Mouse (Mus musculus): ENCODE measurements at regions not wholly inside any gene's neighbourhood (a gene's known extent, or its start where the extent isn't known, plus 50 kb on each side); places are given as distances from the start of the nearest gene placed in this dataset.

DNA sequence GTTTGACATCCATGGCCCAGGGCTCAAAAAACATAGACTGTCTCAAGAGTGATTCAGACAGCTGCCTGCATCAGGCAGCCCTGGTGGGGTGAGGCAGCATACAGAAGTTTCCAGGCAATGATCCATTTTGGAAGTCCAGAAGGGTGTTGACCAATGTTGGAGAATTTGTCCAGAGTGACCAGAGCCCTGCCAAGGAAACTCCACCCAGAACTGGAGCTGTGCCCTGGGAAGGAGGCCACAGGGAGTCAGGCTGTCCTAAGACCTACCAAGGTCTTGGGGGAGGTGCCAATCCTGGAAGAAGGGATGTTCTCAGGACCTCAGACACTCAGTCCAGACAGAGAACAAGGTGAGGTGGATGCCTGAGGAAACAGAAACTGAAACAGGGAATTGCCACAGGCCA is 105.2 kb upstream of the Cops8 start:
- TF ChIP-seq POLR2A (IDR thresholded peaks at IDR 0.05; ENCODE audit: borderline replicate concordance, extremely low read depth, insufficient read depth, insufficient read length, poor library complexity, severe bottlenecking): no peak
- TF ChIP-seq CTCF (IDR thresholded peaks at IDR 0.05; ENCODE audit: borderline replicate concordance, extremely low read depth, insufficient read depth, insufficient read length): no peak
- DNase-seq (ENCODE audit: low read depth): no peak

DNA sequence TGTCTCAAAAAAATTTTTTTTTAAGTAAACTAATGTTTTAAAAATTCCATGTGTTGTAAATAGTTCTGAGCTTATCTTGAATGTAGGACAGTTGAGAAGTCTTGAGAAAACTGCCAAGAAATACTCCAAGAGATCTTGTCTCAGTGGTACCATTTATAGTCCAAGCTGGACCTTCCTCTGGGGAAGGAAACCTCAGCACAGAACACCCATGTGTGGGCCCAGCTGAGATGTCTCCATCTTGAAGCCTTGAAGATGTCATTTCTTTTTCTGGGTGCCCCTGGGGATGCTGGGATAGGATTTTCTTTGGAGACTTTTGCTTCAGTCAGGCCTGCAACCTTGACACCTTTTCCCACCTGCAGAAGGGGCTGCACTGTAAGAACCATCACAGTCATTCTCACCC is 101.4 kb upstream of the Cops8 start:
- no peak for DNase-seq (ENCODE audit: low read depth)
- TF ChIP-seq POLR2A (IDR thresholded peaks at IDR 0.05; ENCODE audit: borderline replicate concordance, extremely low read depth, insufficient read depth, insufficient read length, poor library complexity, severe bottlenecking) (no peak), CTCF (IDR thresholded peaks at IDR 0.05; ENCODE audit: borderline replicate concordance, extremely low read depth, insufficient read depth, insufficient read length) (no peak)

DNA sequence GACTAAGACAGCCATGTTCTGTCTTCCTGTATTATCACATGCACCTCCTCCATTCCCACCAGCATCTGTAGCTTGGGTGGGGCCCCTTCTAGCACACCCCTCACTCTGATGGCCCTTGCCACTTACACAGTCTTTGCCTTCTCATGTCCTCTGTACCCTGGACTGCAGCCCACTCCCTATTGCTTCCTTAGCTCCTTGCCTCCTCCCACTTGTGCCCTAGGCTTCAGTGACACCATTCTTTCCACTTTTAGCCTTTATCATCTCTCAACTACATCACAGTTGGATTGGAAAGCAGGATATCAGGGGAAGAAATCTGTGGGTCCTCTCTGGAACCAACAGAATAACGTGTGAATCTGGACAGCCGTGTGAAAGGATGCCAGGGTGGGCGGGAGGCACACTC is 100.4 kb upstream of the Cops8 start:
- TF ChIP-seq CTCF (IDR thresholded peaks at IDR 0.05; ENCODE audit: borderline replicate concordance, extremely low read depth, insufficient read depth, insufficient read length) (no peak), POLR2A (IDR thresholded peaks at IDR 0.05; ENCODE audit: borderline replicate concordance, extremely low read depth, insufficient read depth, insufficient read length, poor library complexity, severe bottlenecking) (no peak)
- DNase-seq (ENCODE audit: low read depth): no peak

DNA sequence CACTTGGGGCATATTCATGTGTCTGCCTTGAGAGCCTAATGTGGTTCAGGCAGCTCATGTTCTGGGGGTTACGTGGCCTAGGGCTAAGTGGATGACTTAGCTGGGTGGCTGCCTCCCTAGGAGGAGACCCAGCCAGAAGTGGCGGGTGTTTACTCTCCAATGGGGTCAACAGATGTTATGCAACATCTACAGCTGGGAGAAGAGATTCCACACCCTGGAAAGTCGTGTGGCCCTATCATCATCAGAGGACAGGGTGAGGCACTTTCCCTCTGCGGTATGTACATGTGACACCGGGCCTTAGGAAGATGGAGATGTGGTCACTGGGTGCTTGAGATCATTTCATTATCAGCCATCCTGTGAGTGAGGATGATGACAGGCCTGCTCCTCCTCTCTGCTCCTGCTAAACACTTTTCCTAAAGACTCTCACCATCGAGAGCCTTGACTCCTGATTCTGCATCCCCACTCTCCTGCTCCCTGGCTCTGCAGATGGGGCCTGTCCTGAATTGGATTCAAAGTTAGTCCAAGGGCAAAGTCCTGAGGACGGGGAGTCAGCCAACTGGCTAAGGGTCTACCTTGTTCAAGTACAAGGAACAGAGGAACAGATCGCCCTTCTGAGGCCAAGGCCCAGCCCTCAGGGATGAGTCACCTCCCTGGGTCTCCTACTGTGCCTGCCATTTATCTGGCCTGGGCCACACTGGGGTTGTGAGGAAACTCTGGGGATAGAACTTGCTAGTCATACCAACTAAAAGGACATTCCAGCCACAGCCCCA is 99.8 kb upstream of the Cops8 start:
- TF ChIP-seq CTCF (IDR thresholded peaks at IDR 0.05; ENCODE audit: borderline replicate concordance, extremely low read depth, insufficient read depth, insufficient read length): no peak
- no peak for TF ChIP-seq POLR2A (IDR thresholded peaks at IDR 0.05; ENCODE audit: borderline replicate concordance, extremely low read depth, insufficient read depth, insufficient read length, poor library complexity, severe bottlenecking)
- no peak for DNase-seq (ENCODE audit: low read depth)

DNA sequence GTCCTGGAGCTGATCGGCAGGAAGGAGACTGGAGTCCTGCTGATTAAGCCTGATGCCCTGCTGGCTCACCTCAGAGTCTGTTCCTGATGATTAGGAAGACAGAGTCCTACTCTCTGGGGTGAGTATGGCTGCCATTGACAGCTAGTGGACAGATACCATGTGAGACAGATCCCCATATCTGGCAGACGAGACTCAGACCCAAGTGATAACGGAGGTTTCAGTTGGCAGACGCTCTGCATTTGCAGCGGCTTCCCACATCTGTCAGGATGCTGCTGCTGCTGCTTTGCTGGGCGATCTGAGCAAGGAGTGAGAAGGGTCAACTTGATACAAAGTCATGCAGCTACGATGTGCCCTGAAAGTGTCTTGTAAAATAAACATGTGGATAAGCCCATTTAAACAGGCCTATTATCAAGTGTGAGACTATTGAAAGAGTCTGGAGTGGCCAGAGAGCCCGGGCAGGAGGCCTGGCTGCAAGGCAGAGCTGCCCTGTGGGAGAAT is 98.1 kb upstream of the Cops8 start:
- DNase-seq (ENCODE audit: low read depth): no peak
- no peak for TF ChIP-seq CTCF (IDR thresholded peaks at IDR 0.05; ENCODE audit: borderline replicate concordance, extremely low read depth, insufficient read depth, insufficient read length)

DNA sequence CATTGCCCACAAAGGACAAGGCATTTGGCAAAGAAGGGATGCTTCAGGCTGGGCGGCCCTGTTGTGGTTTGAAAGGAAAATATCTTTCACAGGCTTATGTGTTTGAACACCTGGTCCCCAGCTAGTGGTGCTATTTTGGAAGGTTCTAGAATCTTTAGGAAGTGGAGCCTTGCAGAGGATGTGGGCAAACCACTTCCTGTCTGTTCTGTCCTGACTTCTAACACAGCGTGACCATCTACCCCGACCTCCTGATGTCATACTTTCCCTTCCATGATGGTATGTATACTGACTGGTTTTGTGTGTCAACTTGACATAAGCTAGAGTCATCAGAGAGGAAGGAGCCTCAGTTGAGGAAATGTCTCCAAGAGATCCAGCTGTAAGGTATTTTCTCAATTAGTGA is 97.2 kb upstream of the Cops8 start:
- no peak for DNase-seq (ENCODE audit: low read depth)
- TF ChIP-seq CTCF (IDR thresholded peaks at IDR 0.05; ENCODE audit: borderline replicate concordance, extremely low read depth, insufficient read depth, insufficient read length) (no peak), POLR2A (IDR thresholded peaks at IDR 0.05; ENCODE audit: borderline replicate concordance, extremely low read depth, insufficient read depth, insufficient read length, poor library complexity, severe bottlenecking) (no peak)

DNA sequence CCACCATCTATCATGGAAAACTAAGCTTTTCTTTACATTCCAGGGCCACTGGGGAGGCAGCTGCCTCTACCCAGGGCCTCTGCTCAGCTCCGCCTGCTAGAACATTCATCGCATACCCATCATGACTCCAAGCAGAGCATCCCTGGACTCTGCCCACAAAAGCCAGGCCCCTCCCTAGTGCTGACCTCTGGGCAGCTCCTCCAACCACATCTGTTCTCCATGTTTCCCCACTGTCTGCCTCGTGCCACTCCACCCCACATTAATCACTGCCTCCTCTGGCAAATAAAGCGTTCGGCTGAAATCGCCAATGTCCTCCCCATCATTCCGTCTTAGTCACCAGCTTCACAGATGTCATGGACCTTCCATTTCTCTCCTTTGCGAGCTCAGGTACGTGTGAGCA is 96.2 kb upstream of the Cops8 start:
- DNase-seq (ENCODE audit: low read depth): no peak

DNA sequence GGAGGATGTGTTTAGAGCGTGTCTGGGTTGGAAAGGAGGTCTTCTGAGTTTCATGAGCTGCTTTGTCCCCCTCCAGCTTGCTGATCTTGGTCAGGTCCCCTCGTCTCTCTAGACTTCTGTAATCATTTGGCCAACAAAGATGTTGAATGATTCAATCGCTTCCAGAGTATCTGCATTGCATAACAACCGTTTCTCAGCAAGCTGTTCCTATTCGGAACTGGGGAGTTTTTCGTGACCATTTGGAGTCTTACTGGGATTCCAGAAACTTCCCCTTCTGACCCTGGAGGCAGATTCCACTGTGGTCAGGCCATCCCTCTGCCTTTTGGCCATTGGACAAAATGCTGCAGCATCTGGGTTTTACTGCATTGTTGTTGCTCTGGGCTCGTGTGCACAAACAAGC is 93.4 kb upstream of the Cops8 start:
- DNase-seq (ENCODE audit: low read depth): no peak
- no peak for TF ChIP-seq POLR2A (IDR thresholded peaks at IDR 0.05; ENCODE audit: borderline replicate concordance, extremely low read depth, insufficient read depth, insufficient read length, poor library complexity, severe bottlenecking)
- no peak for TF ChIP-seq CTCF (IDR thresholded peaks at IDR 0.05; ENCODE audit: borderline replicate concordance, extremely low read depth, insufficient read depth, insufficient read length)

More for the DNA sequence above, 96.2 kb upstream of the Cops8 start:
- TF ChIP-seq CTCF (IDR thresholded peaks at IDR 0.05; ENCODE audit: borderline replicate concordance, extremely low read depth, insufficient read depth, insufficient read length) (no peak), POLR2A (IDR thresholded peaks at IDR 0.05; ENCODE audit: borderline replicate concordance, extremely low read depth, insufficient read depth, insufficient read length, poor library complexity, severe bottlenecking) (no peak)

DNA sequence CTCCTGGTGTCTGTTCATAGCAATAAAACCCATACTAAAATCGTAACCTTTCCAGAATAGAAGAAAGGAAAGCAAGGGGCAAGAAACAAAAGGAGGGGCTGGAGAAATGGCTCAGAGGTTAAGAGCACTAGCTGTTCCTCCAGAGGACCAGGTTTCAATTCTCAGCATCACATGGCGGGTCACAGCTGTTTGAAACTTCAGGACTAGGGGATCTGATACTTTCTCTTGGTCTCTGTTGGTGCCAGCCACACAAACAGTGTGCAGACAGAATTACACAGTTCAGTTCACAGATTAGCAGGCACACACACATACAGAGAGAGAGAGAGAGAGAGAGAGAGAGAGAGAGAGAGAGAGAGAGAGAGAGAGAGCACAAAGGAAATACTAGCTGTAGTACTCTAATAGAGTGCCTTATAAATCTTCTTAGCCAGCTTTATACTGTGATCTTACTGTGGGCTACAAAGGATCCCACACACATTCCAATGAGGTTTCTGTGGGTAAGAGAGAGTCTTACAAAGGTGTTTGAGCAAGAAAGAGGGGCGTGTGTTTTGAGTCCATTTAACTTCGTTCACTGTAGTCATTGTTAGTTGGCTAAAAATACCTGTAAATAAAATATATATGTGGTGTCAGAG is 89.2 kb upstream of the Cops8 start:
- DNase-seq (ENCODE audit: low read depth): no peak

DNA sequence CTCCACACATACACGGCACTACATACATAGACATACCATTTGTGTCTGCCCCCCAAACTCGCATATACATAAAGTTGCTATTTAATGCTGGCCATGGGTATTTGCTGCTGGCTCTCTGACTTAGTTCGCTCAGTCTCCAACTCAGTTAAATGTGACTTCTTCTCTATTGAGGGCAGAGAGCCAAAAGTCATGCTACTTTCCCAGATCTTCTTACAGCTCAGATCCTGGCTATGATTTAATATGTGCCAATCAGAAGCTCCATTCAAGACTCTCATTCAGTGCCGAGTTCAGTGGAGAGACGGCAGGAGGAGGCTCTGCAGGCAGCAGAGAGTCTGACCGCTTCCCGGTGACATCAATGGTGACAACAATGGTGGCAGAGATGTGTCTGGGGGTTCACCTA is 88.6 kb upstream of the Cops8 start:
- TF ChIP-seq CTCF (IDR thresholded peaks at IDR 0.05; ENCODE audit: borderline replicate concordance, extremely low read depth, insufficient read depth, insufficient read length) (no peak), POLR2A (IDR thresholded peaks at IDR 0.05; ENCODE audit: borderline replicate concordance, extremely low read depth, insufficient read depth, insufficient read length, poor library complexity, severe bottlenecking) (no peak)
- no peak for DNase-seq (ENCODE audit: low read depth)

More for the DNA sequence above, 89.2 kb upstream of the Cops8 start:
- TF ChIP-seq POLR2A (IDR thresholded peaks at IDR 0.05; ENCODE audit: borderline replicate concordance, extremely low read depth, insufficient read depth, insufficient read length, poor library complexity, severe bottlenecking) (no peak), CTCF (IDR thresholded peaks at IDR 0.05; ENCODE audit: borderline replicate concordance, extremely low read depth, insufficient read depth, insufficient read length) (no peak)

DNA sequence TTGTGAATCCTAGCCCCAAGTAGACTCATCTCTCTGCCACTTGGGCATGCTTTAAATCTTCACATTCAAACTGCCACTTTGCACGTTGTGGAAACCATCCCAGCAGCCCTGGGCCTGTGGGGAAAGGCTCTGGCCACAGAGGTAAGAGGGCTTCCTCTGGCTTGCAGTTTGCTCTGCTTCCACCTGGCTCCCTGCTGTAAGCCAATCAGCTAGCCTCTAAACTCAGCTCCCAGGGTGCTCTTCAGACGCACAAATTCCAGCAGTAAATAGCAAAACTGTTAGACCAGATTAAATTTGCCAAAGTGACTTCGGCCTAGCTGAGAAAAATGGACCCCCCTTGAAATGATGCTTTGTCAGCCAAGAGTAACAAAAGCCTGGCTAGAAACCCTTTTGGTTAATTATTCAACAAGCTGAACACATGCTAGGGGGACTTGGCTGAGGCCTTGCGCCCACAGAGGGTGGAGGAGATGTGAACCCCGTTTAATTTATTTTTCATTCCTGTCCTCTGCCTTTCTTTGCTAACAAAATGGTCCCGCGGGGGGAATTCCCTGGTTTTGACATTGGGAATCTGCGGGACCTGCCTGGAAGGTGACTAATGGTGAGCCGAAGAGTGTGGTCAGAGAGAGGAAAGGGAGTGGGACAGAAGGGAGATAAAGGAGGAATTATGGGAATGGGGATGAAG is 84.1 kb upstream of the Cops8 start:
- TF ChIP-seq POLR2A (IDR thresholded peaks at IDR 0.05; ENCODE audit: borderline replicate concordance, extremely low read depth, insufficient read depth, insufficient read length, poor library complexity, severe bottlenecking) (no peak), CTCF (IDR thresholded peaks at IDR 0.05; ENCODE audit: borderline replicate concordance, extremely low read depth, insufficient read depth, insufficient read length) (no peak)
- no peak for DNase-seq (ENCODE audit: low read depth)
